Mouse (Mus musculus) intestine, embryonic 15.5 days (tissue): Measurements from ENCODE around the gene Dlx1. TPM values are rescaled to one million over a fixed set of nuclear protein-coding genes. Genes with fewer than 3 reads are reported as not detected.

ENCODE experiments used
- ATAC-seq: fragments of 200-750 bp; cut with Nextera tagmentation; 2 replicates; pipeline ENCODE4 v1.8.0; 2017; ENCODE audit warnings: moderate TSS enrichment, moderate library complexity
- H3K27ac ChIP-seq: fragments of 300-500 bp; sonication (generic); 2 replicates; pipeline ENCODE4 v1.5.1; 2015; ENCODE audit warnings: mild to moderate bottlenecking, inconsistent platforms
- H3K27me3 ChIP-seq: fragments of 300-500 bp; sonication (generic); replicated peaks from 2 replicates; pipeline ENCODE4 v1.6.1; 2015; ENCODE audit warnings: inconsistent platforms
- H3K36me3 ChIP-seq: fragments of 300-500 bp; sonication (generic); 2 replicates; pipeline ENCODE4 v1.6.1; 2015; ENCODE audit warnings: inconsistent platforms
- H3K4me1 ChIP-seq: fragments of 300-500 bp; sonication (generic); replicated peaks from 2 replicates; pipeline ENCODE4 v1.6.1; 2015; ENCODE audit warnings: inconsistent platforms
- H3K4me2 ChIP-seq: fragments of 300-500 bp; sonication (generic); replicated peaks from 2 replicates; pipeline ENCODE4 v1.6.1; 2015; ENCODE audit warnings: mild to moderate bottlenecking, inconsistent platforms
- H3K4me3 ChIP-seq: fragments of 300-500 bp; sonication (generic); replicated peaks from 2 replicates; pipeline ENCODE4 v1.5.1; 2015; ENCODE audit warnings: inconsistent platforms
- H3K9ac ChIP-seq: fragments of 300-500 bp; sonication (generic); 2 replicates; pipeline ENCODE4 v1.6.1; 2015; ENCODE audit warnings: inconsistent platforms
- H3K9me3 ChIP-seq: fragments of 300-500 bp; sonication (generic); 2 replicates; pipeline ENCODE4 v1.6.1; 2016; ENCODE audit warnings: inconsistent platforms
- WGBS: fragments of 180-500 bp; shearing (Covaris S2); methylation state at CpG from one replicate; pipeline ENCODE4 v1.1.7; 2015; 5-methylcytosine and 5-hydroxymethylcytosine counted together
- polyA plus RNA-seq: library from polyadenylated mRNA; unstranded; fragments of >200 nt; fragmentation: Nextera tagmentation; extraction: Ambion mirVana; gene quantifications from 2 replicates; pipeline ENCODE4 v1.2.1, GENCODE M21; 2015

Dlx1 gene
- polyA plus RNA-seq, 1 experiment from 2014 or later, result 7.8 TPM

DNA sequence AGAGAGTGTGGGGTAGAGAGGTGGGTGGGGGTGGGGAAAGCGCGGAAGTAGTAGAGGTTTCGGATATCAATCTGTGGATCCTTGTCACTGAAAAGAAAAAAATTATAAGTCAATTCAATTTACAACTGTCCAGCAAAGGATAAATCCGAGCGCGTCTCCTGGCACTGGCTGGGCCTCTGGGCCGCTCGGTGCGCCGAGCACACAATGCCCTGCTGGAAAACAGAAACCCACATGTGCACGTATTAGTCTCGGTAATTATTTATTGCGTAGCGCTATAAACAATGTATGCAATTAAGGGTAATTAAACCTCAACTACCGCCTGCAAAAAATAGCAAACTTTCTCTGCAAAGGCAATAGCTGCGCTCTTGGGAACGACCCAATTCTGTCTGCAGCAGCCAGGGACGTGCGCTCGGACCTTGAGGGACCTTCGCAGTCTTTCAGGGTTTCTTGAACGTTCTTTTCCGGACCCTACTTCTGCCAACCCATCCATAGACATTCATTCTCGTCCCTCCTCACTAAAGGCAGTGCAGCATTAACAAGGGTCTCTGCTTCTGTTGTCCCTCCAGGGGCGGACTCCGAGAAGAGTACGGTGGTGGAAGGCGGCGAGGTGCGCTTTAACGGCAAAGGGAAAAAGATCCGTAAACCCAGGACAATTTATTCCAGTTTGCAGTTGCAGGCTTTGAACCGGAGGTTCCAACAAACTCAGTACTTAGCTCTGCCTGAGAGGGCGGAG lies 2.6 kb downstream of the Dlx1 start:
- no peaks in the 10 kb centered on the region for H3K9me3 ChIP-seq
- 1% methylated on average over 34 of the region's 34 CpGs for WGBS
- H3K4me3 ChIP-seq, result peak overlapping the region; percentile 9; the same call in 1 of the 2 replicates
- H3K9ac ChIP-seq, result no peak overlapping the region
- H3K27ac ChIP-seq, result no peak overlapping the region
- no peaks in the 10 kb centered on the region for H3K36me3 ChIP-seq
- H3K27me3 ChIP-seq, result peaks cover 92% of the 10 kb centered on the region
- peaks cover 17% of the 10 kb centered on the region for H3K4me1 ChIP-seq
- no peak for ATAC-seq
- H3K4me2 ChIP-seq, result peak overlapping the region; percentile 91; the same call in 1 of the 2 replicates

- 2% methylated on average over 12 of the region's 12 CpGs for WGBS
- Histone ChIP-seq H3K36me3 (no peaks in the 10 kb centered on the region), H3K27me3 (peaks cover 90% of the 10 kb centered on the region), H3K9ac (no peak overlapping the region), H3K4me3 (peak overlapping the region; percentile 9; the same call in 1 of the 2 replicates), H3K9me3 (no peaks in the 10 kb centered on the region), H3K4me1 (peaks cover 17% of the 10 kb centered on the region), H3K4me2 (no peak overlapping the region), H3K27ac (no peak overlapping the region)
- no peak for ATAC-seq
These were observed 3.2 kb downstream of the Dlx1 start for GRCm38 (mm10) chr2:71531124-71531590.

- Histone ChIP-seq H3K27ac (no peak overlapping the region), H3K4me2 (peak overlapping the region; percentile 20; the same call in 1 of the 2 replicates), H3K4me3 (peak overlapping the region; percentile 9; the same call in 1 of the 2 replicates), H3K4me1 (peaks cover 17% of the 10 kb centered on the region), H3K9me3 (no peaks in the 10 kb centered on the region), H3K27me3 (peaks cover 90% of the 10 kb centered on the region), H3K36me3 (no peaks in the 10 kb centered on the region), H3K9ac (no peak overlapping the region)
- ATAC-seq, result no peak
- WGBS, result 1% methylated on average over 43 of the region's 43 CpGs
These were observed 4.4 kb downstream of the Dlx1 start for GRCm38 (mm10) chr2:71531990-71532970.

DNA sequence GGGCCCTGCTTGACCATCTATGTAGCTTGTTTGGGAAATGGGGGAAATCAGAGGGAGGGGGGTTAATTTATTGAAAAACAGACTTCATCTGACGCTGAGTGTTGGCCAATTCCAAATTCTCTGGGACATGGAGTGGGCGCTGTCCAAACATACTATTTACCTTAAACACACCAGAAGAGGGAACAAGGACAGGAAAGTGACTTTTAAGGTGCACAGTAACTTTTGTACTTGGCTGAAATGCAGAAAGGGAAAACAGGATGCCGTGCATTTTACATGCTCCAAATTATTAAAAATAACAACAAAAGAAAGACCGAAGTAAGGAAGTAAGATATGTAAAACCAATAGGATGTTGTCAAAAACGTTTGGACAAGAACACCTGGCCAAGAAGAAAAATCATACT lies 5.2 kb downstream of the Dlx1 start:
- Histone ChIP-seq H3K27ac (no peak overlapping the region), H3K9me3 (no peaks in the 10 kb centered on the region), H3K36me3 (no peaks in the 10 kb centered on the region), H3K4me3 (0 out of 2 replicates have a peak overlapping the region, but pooled peaks have one; percentile 9), H3K4me2 (no peak overlapping the region), H3K4me1 (peaks cover 17% of the 10 kb centered on the region), H3K9ac (no peak overlapping the region), H3K27me3 (peaks cover 93% of the 10 kb centered on the region)
- WGBS, result 9% methylated on average over 5 of the region's 5 CpGs
- no peak for ATAC-seq

DNA sequence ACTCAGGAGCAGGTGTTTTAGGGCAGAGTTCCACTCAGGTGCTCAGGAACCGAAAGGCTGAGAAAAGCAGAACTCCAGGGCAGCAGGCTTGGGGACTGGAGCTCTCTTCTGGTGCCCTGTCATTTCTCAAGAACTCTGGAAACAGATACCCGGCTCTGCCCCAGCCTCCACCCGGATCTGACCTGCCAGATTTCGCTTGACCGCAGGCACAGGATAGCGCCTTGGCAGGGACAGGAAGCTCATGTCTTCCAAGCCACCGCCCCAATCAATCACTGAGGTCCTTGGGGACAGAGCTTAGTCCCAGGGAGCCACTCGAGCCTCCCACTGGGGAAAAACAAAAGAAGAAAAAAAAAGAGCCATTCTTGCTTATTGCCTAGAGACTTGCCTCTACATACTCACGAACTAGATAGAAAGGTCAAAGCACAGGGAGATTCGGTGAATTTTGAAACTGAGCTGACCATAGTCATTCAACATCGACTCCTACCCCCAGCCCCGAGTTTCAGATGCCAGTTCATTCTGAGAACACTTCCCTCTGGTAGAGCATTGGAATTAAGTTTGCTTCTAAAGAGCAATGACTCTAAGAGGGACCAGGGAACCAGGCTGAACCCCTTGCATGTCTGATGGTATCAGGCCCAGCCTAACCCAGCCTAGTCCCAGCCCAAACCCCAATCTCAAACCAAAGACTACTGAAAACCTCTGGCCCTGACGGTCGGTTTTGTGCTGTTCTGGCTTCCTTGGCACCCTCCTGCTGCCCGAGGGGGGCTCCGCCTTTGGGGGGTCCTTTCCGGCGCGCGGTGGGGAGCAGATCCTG lies 6.5 kb downstream of the Dlx1 start:
- no peak for ATAC-seq
- Histone ChIP-seq H3K4me1 (peaks cover 11% of the 10 kb centered on the region; the same call in 1 of the 2 replicates), H3K4me3 (no peak overlapping the region), H3K27me3 (peaks cover 93% of the 10 kb centered on the region), H3K9me3 (no peaks in the 10 kb centered on the region), H3K36me3 (no peaks in the 10 kb centered on the region), H3K9ac (no peak overlapping the region), H3K4me2 (no peak overlapping the region), H3K27ac (0 out of 2 replicates have a peak overlapping the region, but pooled peaks have one; percentile 15)
- under 1% methylated on average over 20 of the region's 20 CpGs for WGBS

DNA sequence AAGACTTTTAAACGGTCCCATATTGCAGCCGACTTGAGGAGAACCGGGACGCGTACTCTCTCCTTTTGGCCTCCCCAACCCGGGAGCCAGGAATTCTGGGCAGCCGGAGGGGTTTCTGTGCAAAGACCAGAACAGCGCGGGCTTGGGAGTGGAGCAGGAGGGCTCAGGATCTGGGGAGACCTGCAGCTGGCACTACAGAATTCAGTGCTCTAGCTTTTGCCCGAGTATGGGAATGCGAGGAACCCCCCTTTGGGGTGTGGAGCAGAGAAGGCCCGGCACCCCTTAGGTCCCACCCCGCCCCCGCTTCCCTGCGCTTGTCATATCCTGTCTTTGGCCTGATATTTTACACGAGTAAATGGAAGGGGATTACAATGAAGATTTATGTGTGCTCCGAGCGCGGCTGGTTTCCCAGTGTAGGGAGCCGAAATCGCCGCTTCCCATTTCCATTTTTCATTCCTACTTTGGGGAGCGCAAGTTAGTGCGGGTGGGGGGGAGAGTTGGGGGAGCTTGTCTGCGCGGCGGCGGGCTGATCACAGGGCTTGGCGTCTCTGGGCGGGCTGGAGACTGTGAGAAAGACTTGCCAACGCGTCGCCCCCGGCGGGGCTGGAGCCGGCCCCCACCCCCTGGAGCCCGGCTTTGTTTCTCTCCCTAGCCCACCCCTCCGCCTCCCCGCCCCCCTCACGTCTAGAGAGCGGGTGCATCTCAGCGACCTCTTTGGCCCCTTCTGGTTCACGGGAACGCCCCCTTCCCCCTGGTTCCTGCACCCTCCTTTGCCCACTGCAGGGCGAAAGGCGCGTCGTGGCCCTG lies 12.9 kb downstream of the Dlx1 start:
- H3K4me2 ChIP-seq, result peak overlapping the region; percentile 38
- no peaks in the 10 kb centered on the region for H3K36me3 ChIP-seq
- under 1% methylated on average over 48 of the region's 48 CpGs for WGBS
- ATAC-seq, result no peak
- H3K4me3 ChIP-seq, result no peak overlapping the region
- peaks cover 24% of the 10 kb centered on the region for H3K4me1 ChIP-seq
- H3K27me3 ChIP-seq, result peaks cover 93% of the 10 kb centered on the region
- no peak overlapping the region for H3K9ac ChIP-seq
- H3K27ac ChIP-seq, result no peak overlapping the region
- no peaks in the 10 kb centered on the region for H3K9me3 ChIP-seq

DNA sequence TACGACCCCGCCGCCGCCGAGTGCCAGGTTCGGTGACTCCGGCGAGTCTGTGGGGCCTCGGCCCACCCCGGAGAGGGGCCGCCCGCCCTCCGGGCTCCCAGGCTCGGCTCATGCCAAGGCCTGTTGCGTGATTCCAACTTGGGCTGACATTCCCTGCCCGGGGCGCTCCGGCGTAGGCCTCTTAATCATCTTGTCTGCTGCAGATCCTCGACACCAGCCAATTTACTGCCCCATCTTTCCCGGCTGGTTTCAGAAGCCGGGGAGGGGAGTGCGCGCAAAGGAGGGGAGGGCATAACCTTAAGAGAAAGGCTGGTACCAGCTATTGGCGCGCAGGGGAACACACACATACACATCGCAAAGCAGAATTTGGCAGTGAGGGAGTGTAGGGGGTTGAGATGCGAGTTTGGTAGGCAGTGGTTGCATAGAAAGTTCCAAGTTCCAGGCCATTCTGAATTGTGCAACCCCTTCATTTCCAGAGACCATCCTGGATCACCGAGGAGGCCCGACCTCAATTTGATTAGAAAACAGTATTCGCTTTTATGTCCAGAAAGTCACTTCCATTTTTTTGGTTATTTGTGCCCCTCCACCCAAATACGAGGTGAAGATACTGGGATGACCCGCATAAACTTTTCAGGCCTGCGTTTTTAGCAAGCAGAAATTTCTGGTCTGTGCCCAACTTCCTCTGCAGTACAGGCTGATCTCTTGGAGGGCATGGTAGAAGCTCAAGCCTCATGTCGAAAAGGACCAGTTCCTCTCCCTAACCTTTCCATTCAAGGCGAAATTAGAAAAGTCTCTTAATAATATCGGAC lies 13.7 kb downstream of the Dlx1 start:
- Histone ChIP-seq H3K36me3 (no peaks in the 10 kb centered on the region), H3K4me1 (peaks cover 32% of the 10 kb centered on the region), H3K4me3 (no peak overlapping the region), H3K27me3 (peaks cover 93% of the 10 kb centered on the region), H3K27ac (no peak overlapping the region), H3K9me3 (no peaks in the 10 kb centered on the region), H3K9ac (no peak overlapping the region), H3K4me2 (peak overlapping the region; percentile 38)
- ATAC-seq, result no peak
- 1% methylated on average over 37 of the region's 37 CpGs for WGBS

DNA sequence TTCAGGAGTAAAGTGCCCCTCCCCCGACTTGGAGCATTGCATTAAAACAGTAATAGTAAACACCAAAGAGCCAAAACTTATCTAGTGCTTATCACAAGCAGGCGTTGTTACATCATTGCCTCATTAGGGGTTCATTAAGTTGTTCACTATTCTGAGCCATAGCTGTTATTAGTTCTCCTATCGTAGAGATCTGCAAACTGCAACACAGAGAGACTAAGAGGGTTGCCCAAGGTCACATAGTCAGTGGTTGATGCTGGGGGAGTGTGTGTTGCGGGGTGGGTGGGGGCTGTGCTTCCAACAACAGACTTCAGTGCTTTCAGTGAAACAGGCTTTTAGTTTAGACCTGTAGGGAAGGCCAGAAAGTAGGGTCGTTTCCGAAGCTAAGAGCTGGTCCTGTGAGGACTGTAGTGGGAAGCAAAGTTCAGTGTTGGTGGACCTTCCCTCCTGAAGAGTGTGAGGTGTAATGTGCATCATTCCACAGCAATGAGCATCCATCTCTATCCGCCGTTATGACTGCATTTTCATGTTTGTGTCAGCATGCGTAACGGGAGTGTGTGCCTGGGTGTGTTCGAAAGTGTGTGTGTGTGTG lies 14.4 kb downstream of the Dlx1 start:
- no peak overlapping the region for H3K9ac ChIP-seq
- no peak for ATAC-seq
- WGBS, result 3% methylated on average over 11 of the region's 11 CpGs
- H3K9me3 ChIP-seq, result no peaks in the 10 kb centered on the region
- H3K27ac ChIP-seq, result peak overlapping the region; percentile 4; the same call in 1 of the 2 replicates
- H3K4me3 ChIP-seq, result no peak overlapping the region
- peaks cover 37% of the 10 kb centered on the region for H3K4me1 ChIP-seq
- no peak overlapping the region for H3K4me2 ChIP-seq
- H3K36me3 ChIP-seq, result no peaks in the 10 kb centered on the region
- peaks cover 91% of the 10 kb centered on the region for H3K27me3 ChIP-seq

GRCm38 (mm10) chr2:71542816-71543301 lies 14.9 kb downstream of the Dlx1 start:
- Histone ChIP-seq H3K36me3 (no peaks in the 10 kb centered on the region), H3K4me1 (peaks cover 37% of the 10 kb centered on the region), H3K4me2 (peak overlapping the region; percentile 46), H3K9ac (no peak overlapping the region), H3K27ac (no peak overlapping the region), H3K4me3 (peak overlapping the region; percentile 23), H3K27me3 (peaks cover 86% of the 10 kb centered on the region), H3K9me3 (no peaks in the 10 kb centered on the region)
- 1% methylated on average over 30 of the region's 30 CpGs for WGBS
- ATAC-seq, result peak; percentile 68

DNA sequence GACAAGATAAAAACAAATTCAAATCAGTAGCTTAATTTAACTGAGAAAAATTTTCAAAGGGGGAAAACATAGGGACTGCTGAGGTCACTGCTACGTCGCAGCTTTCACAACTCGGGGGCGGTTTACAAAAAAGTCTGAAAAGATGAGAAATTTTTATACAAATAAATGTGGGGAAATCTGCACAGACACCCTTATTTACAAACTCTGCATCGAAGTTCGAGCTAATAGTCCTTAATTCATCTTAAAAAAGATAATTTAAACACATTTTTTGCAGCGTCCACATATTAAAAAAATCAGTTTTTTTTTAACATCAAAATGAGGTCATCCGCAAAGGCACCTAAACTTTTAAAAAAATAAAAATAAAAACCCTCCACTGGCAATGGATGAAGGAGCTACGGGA lies 15.6 kb downstream of the Dlx1 start:
- Histone ChIP-seq H3K27ac (no peak overlapping the region), H3K4me2 (no peak overlapping the region), H3K4me1 (peaks cover 37% of the 10 kb centered on the region), H3K4me3 (peak overlapping the region; percentile 44), H3K9me3 (no peaks in the 10 kb centered on the region), H3K9ac (no peak overlapping the region), H3K36me3 (no peaks in the 10 kb centered on the region), H3K27me3 (peaks cover 86% of the 10 kb centered on the region)
- 4% methylated on average over 9 of the region's 9 CpGs for WGBS
- ATAC-seq, result no peak
